Mouse (Mus musculus): ENCODE results near the gene Phrf1.

Gene Phrf1

GRCm38 (mm10) chr7:141291921-141292582 is 63.5 kb downstream of the Phrf1 start, which contains the start of gene Drd4:
Gene Drd4 (plus strand): TSS chr7:141292006.
- no peak for DNase-seq (ENCODE audit: extremely low read depth, insufficient read length, low spot score)

- no peak for DNase-seq (ENCODE audit: extremely low read depth, insufficient read length, low spot score)
Observed at GRCm38 (mm10) chr7:141292583-141293388, 64.2 kb downstream of the Phrf1 start.

DNA sequence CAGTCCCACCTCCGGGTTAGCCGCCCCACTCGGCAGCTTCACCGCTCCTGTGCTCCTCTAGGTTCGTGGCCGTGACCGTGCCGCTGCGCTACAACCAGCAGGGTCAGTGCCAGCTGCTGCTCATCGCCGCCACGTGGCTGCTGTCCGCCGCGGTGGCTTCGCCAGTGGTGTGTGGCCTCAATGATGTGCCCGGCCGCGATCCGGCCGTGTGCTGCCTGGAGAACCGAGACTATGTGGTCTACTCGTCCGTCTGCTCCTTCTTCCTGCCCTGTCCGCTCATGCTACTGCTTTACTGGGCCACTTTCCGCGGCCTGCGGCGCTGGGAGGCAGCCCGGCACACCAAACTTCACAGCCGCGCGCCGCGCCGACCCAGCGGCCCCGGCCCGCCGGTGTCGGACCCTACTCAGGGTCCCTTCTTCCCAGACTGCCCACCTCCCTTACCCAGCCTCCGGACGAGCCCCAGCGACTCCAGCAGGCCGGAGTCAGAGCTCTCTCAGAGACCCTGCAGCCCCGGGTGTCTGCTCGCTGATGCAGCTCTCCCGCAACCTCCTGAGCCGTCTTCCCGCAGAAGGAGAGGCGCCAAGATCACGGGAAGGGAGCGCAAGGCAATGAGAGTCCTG is 65.4 kb downstream of the Phrf1 start:
- no peak for DNase-seq (ENCODE audit: extremely low read depth, insufficient read length, low spot score)

DNA sequence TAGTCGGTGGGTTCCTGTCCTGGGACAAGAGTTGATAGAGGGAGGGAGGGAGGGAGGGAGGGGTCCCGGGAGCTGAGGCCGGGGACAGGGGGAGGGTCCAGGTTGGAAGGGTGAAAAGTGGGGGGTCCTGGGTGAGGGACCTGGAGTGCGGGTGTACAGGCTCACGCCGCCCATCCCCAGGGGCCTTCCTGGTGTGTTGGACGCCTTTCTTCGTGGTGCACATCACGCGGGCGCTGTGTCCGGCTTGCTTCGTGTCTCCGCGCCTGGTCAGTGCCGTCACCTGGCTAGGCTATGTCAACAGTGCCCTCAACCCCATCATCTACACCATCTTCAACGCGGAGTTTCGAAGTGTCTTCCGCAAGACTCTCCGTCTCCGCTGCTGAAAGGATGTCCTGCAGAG is 65.9 kb downstream of the Phrf1 start:
- DNase-seq (ENCODE audit: extremely low read depth, insufficient read length, low spot score) = no peak

DNA sequence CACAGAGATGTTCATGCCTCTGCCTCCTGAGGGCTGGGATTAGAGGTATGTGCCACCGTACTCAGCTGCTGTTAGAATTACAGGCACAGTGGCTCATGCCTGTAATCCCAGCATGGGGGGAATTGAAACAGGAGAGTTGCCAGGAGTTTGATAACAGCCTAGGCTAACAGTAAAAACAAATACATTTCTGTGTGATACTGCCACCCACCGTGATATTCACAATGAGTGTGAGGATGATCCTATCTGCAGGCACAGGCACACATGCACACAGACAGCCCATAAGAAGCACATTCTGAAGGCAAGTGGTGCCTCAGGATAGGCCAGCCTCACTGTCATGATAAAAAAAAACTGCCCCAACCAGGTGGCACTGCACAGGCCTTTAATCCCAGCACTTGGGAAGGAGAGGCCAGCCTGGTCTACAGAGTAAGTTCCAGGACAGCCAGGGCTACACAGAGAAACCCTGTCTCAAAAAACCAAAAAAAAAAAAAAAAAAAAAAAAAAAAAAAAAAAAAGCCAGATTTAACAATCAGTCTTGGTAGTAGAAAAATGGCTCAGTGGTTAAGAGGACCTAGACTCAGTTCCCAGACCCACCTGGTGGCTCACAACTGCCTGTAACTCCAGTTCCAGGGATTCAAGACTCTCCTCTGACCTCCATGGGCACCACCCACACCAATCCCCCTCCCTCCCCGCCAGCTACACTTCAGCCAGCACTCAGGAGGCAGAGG is 69.5 kb downstream of the Phrf1 start:
- no peak for DNase-seq (ENCODE audit: extremely low read depth, insufficient read length, low spot score)

- no peak for DNase-seq (ENCODE audit: extremely low read depth, insufficient read length, low spot score)
Observed at GRCm38 (mm10) chr7:141299175-141299574, 70.6 kb downstream of the Phrf1 start.

GRCm38 (mm10) chr7:141301386-141301785 is 72.8 kb downstream of the Phrf1 start:
- DNase-seq (ENCODE audit: extremely low read depth, insufficient read length, low spot score) = no peak

DNA sequence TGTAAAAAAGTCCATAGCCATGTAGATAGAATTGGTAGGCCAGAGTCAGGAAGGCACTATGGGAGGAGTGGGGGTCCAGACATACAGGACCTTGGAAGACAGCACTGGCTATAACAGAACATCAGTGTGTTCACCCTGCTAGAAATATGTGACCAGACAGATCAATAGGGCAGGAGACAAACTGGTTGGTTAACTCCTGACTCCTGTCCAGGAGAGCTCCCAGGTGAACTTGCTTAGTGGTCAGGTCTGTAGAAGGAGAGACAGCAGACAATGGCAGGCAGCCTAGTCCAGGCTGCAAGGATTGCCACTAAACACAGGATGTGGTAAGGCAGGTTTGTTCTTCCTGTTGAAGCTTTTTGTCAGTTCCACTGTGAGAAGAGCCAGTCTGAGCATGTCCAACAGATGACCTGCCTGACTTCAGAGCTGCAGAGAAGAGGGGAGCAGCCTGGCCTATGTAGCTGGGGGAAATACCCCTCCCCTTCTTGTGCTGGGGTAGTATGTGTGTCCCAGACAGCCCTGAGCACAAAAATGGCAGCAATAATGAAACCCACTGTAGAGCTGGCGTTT is 74.2 kb downstream of the Phrf1 start:
- DNase-seq (ENCODE audit: extremely low read depth, insufficient read length, low spot score) = no peak

DNA sequence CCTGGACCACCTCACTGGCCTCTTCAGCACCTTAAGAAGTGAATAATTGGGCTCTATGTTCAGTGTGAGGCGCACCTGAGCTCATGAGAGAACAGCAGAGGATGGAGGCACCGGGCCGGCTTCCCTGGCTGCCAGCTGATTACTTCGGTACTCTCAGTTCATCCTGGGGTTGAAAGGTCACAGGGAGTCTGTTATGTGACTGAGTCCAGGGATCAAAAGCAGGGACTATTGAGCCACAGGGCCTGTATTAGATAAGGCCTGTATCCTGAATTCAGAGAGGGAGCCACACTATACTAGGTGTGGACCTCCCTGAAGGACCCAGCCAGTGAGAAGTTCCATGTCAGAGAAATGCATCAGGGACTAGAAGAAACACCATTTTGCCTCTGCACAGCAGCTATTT is 76.0 kb downstream of the Phrf1 start:
- DNase-seq (ENCODE audit: extremely low read depth, insufficient read length, low spot score) = no peak

Measured in 3134 (cell line).